Mouse (Mus musculus) monocyte, adult 2 months (primary cell): ENCODE measurements around the gene Olfr1148.

Experiments
- DNase-seq, 2 experiments: peaks; one replicate each; pipeline ENCODE4 v3.0.0; 2022; ENCODE audit warnings: low spot score in 2 of 2, low read depth in 1 of 2

Gene Olfr1148

DNA sequence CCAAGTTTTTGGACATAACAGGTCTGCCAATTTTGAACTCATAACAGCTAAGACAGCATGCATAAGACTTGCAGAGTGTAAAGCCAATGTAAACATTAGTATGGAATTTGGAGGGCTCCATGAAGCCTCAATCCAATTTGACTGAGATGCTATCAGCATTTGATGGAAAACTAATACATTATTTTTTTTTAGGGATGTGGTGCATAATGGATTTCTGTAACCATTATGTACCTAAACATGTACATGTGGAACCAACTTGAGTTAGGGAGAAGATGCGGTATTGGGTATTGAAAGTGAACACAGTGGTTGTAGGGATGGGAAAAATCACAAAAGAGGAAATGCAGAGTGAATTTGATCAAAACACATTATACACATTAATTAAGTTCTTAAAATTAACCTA, at the start of gene Olfr1148:
Gene Olfr1148, plus strand, starts transcription at position 301 of the 400 bp plus-strand sequence.
- no peak for DNase-seq

DNA sequence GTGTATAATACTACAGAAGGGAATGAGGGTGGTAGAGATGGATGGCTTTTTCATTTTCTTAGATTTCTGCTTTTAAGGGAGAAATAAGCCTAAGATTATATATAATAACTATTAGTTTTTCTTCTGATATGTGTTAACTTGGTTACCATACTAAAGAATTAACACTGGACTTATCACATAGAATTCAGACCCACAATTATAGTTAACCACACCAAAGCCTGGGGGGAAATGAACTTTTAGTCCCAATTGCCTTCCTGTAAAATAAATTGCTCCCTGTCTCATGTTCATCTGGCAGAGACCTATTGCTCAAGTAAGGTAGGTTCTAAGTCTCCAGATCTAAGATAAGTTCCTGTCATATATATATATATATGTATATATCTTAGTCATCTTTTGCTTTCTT, 30.0 kb upstream of the Olfr1148 start, which contains the start of gene Olfr1143:
Gene Olfr1143, plus strand, starts transcription at position 301 of the 400 bp plus-strand sequence.
- DNase-seq = no peak

DNA sequence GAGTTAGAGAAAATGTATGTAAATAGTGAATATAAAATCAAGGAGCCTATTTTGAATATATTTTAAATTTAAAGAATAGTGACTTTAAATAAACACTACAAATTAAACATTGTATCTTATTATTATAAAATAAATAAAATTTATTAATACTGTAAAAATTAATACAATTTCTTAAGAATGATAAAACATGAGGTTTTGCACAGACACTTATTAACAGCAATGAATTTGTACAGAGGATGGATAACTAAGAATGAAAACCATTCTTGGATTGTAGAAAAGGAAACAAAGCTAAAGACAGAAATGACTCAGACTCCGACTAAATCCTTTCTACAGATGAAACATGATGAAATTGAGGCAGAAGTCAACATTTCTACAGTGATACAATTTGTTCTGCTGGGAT, 20.8 kb upstream of the Olfr1148 start, which contains the start of gene Olfr1145:
Gene Olfr1145, plus strand, starts transcription at position 301 of the 400 bp plus-strand sequence.
- DNase-seq = no peak

DNA sequence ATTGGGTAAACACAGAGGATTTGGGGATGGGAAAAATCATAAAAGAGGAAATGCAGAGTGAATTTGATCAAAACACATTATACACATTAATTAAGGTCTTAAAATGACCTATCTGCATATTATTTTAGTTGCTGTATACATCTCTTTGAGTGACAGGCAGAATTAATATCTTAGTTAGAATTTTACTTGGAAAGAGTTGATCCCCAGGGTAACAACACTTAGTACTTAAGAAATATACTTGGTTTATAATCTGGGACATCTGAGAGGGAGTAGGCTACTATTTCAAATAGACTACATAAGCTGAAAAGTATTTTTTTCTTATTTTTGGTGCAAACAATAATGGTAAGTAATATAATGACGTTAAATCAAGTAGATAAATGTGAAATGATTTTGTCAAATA, 13.4 kb downstream of the Olfr1148 start, which contains the start of gene Olfr1150-ps1:
Gene Olfr1150-ps1, plus strand, starts transcription at position 301 of the 400 bp plus-strand sequence.
- DNase-seq = no peak

DNA sequence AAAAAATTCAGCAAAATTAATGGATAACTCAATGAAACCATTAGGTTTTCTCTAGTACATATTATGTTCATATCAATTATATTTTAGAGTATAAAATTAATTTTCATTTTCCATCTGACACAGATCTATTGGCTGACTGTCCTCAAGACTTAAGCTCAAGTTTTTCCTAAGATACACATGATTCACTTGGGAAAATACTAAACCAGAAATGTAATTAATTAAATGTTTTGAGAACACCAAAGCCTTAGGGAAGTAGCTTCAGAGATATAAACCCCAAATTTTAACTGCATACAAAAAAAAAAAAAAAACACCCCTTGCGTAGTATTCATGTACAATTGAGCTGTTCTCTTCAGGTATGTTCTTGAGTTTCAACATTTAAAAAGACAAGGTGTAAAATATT, 25.2 kb downstream of the Olfr1148 start, which contains the start of gene Olfr1151:
Gene Olfr1151, plus strand, starts transcription at position 301 of the 400 bp plus-strand sequence.
- DNase-seq = no peak

DNA sequence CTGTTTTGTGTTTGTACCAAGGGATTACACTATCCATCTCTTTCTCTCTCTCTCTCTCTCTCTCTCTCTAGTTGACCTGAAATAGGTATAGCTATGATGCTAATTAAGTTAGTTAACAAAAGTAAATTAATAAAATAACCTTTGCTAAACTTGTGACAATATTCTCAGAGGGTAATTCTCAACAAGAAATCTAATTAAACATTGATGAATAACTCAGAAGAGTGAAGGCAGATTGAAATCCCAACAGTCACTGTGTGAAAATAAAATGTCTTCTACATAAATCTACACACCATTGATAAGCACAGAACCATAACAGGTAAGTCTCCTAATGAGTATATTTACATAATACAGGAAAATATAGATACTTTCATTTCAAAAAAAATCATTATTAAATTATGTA, 35.9 kb downstream of the Olfr1148 start, which contains the start of gene Olfr1152:
Gene Olfr1152, plus strand, starts transcription at position 301 of the 400 bp plus-strand sequence.
- no peak for DNase-seq
